Mouse (Mus musculus) MEL (cell line): ENCODE results near the gene Rgs4. TPM values are rescaled to one million over a fixed set of nuclear protein-coding genes. Genes with fewer than 3 reads are reported as not detected.

ENCODE experiments used
- DNase-seq: peaks from one replicate; pipeline ENCODE4 v3.0.0; 2011; ENCODE audit warnings: low read depth, low spot score
- H3K27ac ChIP-seq: 2 replicates; pipeline ENCODE4 v1.5.1; 2012; ENCODE audit warnings: low read depth, mild to moderate bottlenecking, control low read depth, low read length, moderate library complexity; ENCODE audit not compliant: control insufficient read depth
- H3K27me3 ChIP-seq, 2 experiments: fragments of 150-350 bp in 1 of 2; sonication (generic) in 1 of 2; 2 replicates each; pipeline ENCODE4 v1.6.1; 2012; ENCODE audit warnings: low read length in 2 of 2, mild to moderate bottlenecking in 2 of 2, improper control_type of control experiment in 1 of 2, moderate library complexity in 1 of 2; ENCODE audit not compliant: insufficient read depth in 2 of 2, control insufficient read depth in 1 of 2
- H3K36me3 ChIP-seq, 2 experiments: 2 replicates each; pipeline ENCODE4 v1.6.1; 2012 to 2014; ENCODE audit warnings: low read length in 2 of 2, improper control_type of control experiment in 1 of 2, inconsistent platforms in 1 of 2, mild to moderate bottlenecking in 1 of 2; ENCODE audit not compliant: insufficient read depth in 2 of 2, control insufficient read depth in 1 of 2
- H3K4me1 ChIP-seq, 2 experiments: fragments of 150-350 bp in 1 of 2; sonication (generic) in 1 of 2; 2 replicates each; pipeline ENCODE4 v1.6.1; 2012; ENCODE audit warnings: low read length in 2 of 2, improper control_type of control experiment in 1 of 2, mild to moderate bottlenecking in 1 of 2; ENCODE audit not compliant: insufficient read depth in 2 of 2, control insufficient read depth in 1 of 2
- H3K4me3 ChIP-seq, 2 experiments: fragments of 150-350 bp in 1 of 2; sonication (generic) in 1 of 2; 2 replicates each; pipeline ENCODE4 v1.5.1; 2012; ENCODE audit warnings: low read depth in 2 of 2, low read length in 2 of 2, mild to moderate bottlenecking in 2 of 2, moderate library complexity in 2 of 2, control low read depth in 1 of 2, improper control_type of control experiment in 1 of 2; ENCODE audit not compliant: control insufficient read depth in 1 of 2, insufficient read depth in 1 of 2
- H3K79me2 ChIP-seq: 2 replicates; pipeline ENCODE4 v1.6.1; 2012; ENCODE audit warnings: mild to moderate bottlenecking, low read length, moderate library complexity; ENCODE audit not compliant: control insufficient read depth, poor library complexity, insufficient read depth
- H3K9ac ChIP-seq: 2 replicates; pipeline ENCODE4 v1.6.1; 2012; ENCODE audit warnings: low read depth, mild to moderate bottlenecking, control low read depth, low read length, moderate library complexity; ENCODE audit not compliant: control insufficient read depth, poor library complexity, severe bottlenecking
- H3K9me3 ChIP-seq: fragments of 150-350 bp; sonication (generic); replicated peaks from 2 replicates; pipeline ENCODE4 v1.6.1; 2012; ENCODE audit warnings: mild to moderate bottlenecking, low read length, improper control_type of control experiment, moderate library complexity; ENCODE audit not compliant: insufficient read depth
- E2F4 ChIP-seq: IDR thresholded peaks from 2 replicates; pipeline ENCODE4 v1.6.1; 2011; ENCODE audit warnings: low read depth, low read length, improper control_type of control experiment, borderline replicate concordance
- GATA1 ChIP-seq: IDR thresholded peaks from 2 replicates; pipeline ENCODE4 v1.6.1; 2011; ENCODE audit warnings: low read depth, low read length, improper control_type of control experiment
- HCFC1 ChIP-seq: IDR thresholded peaks from 2 replicates; pipeline ENCODE4 v1.6.1; 2012; ENCODE audit warnings: low read depth, mild to moderate bottlenecking, inconsistent platforms, low read length, improper control_type of control experiment, moderate library complexity
- JUND ChIP-seq: IDR thresholded peaks from 2 replicates; pipeline ENCODE4 v1.6.1; 2011; ENCODE audit warnings: low read depth, mild to moderate bottlenecking, improper control_type of control experiment, low read length
- MAFK ChIP-seq: IDR thresholded peaks from 2 replicates; pipeline ENCODE4 v1.6.1; 2011; ENCODE audit warnings: low read depth, mild to moderate bottlenecking, low read length, improper control_type of control experiment, borderline replicate concordance
- MAZ ChIP-seq: IDR thresholded peaks from 2 replicates; pipeline ENCODE4 v1.6.1; 2012; ENCODE audit warnings: low read depth, mild to moderate bottlenecking, inconsistent platforms, low read length, improper control_type of control experiment
- POLR2A ChIP-seq, 2 experiments: IDR thresholded peaks; 2 replicates each; pipeline ENCODE4 v1.6.1; 2011 to 2012; ENCODE audit warnings: low read length in 2 of 2, mild to moderate bottlenecking in 2 of 2, control low read depth in 1 of 2, improper control_type of control experiment in 1 of 2, low read depth in 1 of 2, moderate library complexity in 1 of 2; ENCODE audit not compliant: control insufficient read depth in 1 of 2, insufficient read depth in 1 of 2, poor library complexity in 1 of 2
- TAL1 ChIP-seq: IDR thresholded peaks from 2 replicates; pipeline ENCODE4 v1.6.1; 2012; ENCODE audit warnings: mild to moderate bottlenecking, inconsistent platforms, low read length, moderate library complexity, mixed read lengths
- TBP ChIP-seq: IDR thresholded peaks from 2 replicates; pipeline ENCODE4 v1.8.0; 2011; ENCODE audit warnings: low read depth, low read length, improper control_type of control experiment
- USF2 ChIP-seq, 2 experiments: IDR thresholded peaks; 2 replicates each; pipeline ENCODE4 v1.6.1; 2011 to 2012; ENCODE audit warnings: improper control_type of control experiment in 2 of 2, low read length in 2 of 2, borderline replicate concordance in 1 of 2, inconsistent platforms in 1 of 2, low read depth in 1 of 2, mild to moderate bottlenecking in 1 of 2; ENCODE audit not compliant: insufficient read depth in 1 of 2
- ZKSCAN1 ChIP-seq: IDR thresholded peaks from 2 replicates; pipeline ENCODE4 v1.6.1; 2012; ENCODE audit warnings: low read depth, mild to moderate bottlenecking, inconsistent platforms, low read length, improper control_type of control experiment, moderate library complexity
- ZMIZ1 ChIP-seq: IDR thresholded peaks from 2 replicates; pipeline ENCODE4 v1.6.1; 2012; ENCODE audit warnings: low read depth, mild to moderate bottlenecking, inconsistent platforms, low read length, improper control_type of control experiment, moderate library complexity
- ZNF384 ChIP-seq: IDR thresholded peaks from 2 replicates; pipeline ENCODE4 v1.6.1; 2012; ENCODE audit warnings: low read depth, mild to moderate bottlenecking, inconsistent platforms, low read length, improper control_type of control experiment
- polyA plus RNA-seq, 2 experiments: library from polyadenylated mRNA; stranded (reverse) in 1 of 2; unstranded in 1 of 2; fragments of >175 nt in 1 of 2; fragments of >200 nt in 1 of 2; gene quantifications; 2 replicates each; pipeline versions ENCODE4 v1.2.1 to v1.2.4; 2012; ENCODE audit warnings: low replicate concordance in 2 of 2, low read depth in 1 of 2; ENCODE audit not compliant: insufficient read length in 2 of 2, insufficient read depth in 1 of 2, missing spikeins in 1 of 2
- total RNA-seq: library from RNA; depleted of rRNA; stranded (reverse); fragments of 300-350 nt; gene quantifications from 2 replicates; pipeline ENCODE4 v1.2.3, GENCODE M21; 2012

Rgs4 gene
- total and polyA plus RNA-seq, 3 experiments, result not detected

- TF ChIP-seq TAL1 (no peak), MAZ (no peak), ZKSCAN1 (no peak), JUND (no peak), HCFC1 (no peak), E2F4 (no peak), ZMIZ1 (no peak)
- no peaks in the 10 kb centered on the region for H3K79me2 ChIP-seq
- H3K27me3 ChIP-seq, result no peaks in the 10 kb centered on the region
- H3K36me3 ChIP-seq, result no peaks in the 10 kb centered on the region
- no peaks in the 10 kb centered on the region for H3K9me3 ChIP-seq
- H3K4me1 ChIP-seq, result no peaks in the 10 kb centered on the region
- no peak overlapping the region for H3K4me3 ChIP-seq
- no peak for DNase-seq
- no peak overlapping the region for H3K27ac ChIP-seq
- no peak overlapping the region for H3K9ac ChIP-seq
Measured at GRCm38 (mm10) chr1:169737231-169737630, 10.2 kb downstream of the Rgs4 start.

GRCm38 (mm10) chr1:169736139-169736538 is 11.3 kb downstream of the Rgs4 start:
- Histone ChIP-seq H3K9ac (no peak overlapping the region), H3K4me3 (no peak overlapping the region), H3K4me1 (no peaks in the 10 kb centered on the region), H3K27me3 (no peaks in the 10 kb centered on the region), H3K36me3 (no peaks in the 10 kb centered on the region), H3K9me3 (no peaks in the 10 kb centered on the region), H3K27ac (no peak overlapping the region), H3K79me2 (no peaks in the 10 kb centered on the region)
- DNase-seq, result no peak
- TF ChIP-seq JUND, result no peak
- TF ChIP-seq MAZ, result no peak
- no peak for TF ChIP-seq ZNF384
- TF ChIP-seq MAFK, result no peak

GRCm38 (mm10) chr1:169730599-169731100 is 16.8 kb downstream of the Rgs4 start:
- Histone ChIP-seq H3K79me2 (no peaks in the 10 kb centered on the region), H3K36me3 (no peaks in the 10 kb centered on the region), H3K4me3 (no peak overlapping the region)
- TF ChIP-seq POLR2A (IDR thresholded peaks at IDR 0.05; ENCODE audit: control insufficient read depth in 1 of 2, insufficient read depth in 1 of 2, low read depth in 1 of 2, low read length in 2 of 2, poor library complexity in 1 of 2) (no peak), TBP (no peak), HCFC1 (no peak), TAL1 (no peak), GATA1 (no peak), USF2 (IDR thresholded peaks at IDR 0.05; ENCODE audit: borderline replicate concordance in 1 of 2, insufficient read depth in 1 of 2, low read depth in 1 of 2, low read length in 2 of 2) (no peak)
- TF ChIP-seq, all 39 proteins: peak for 0
- H3K9ac ChIP-seq, result no peak overlapping the region
- DNase-seq, result no peak
- H3K27ac ChIP-seq, result no peak overlapping the region
- H3K27me3 ChIP-seq, result no peaks in the 10 kb centered on the region
- no peaks in the 10 kb centered on the region for H3K9me3 ChIP-seq
- H3K4me1 ChIP-seq, result no peaks in the 10 kb centered on the region
